Mouse (Mus musculus) hindbrain, postnatal 0 days (tissue): ENCODE results near the gene Sf3b5. TPM values are rescaled to one million over a fixed set of nuclear protein-coding genes. Genes with fewer than 3 reads are reported as not detected.
A peak's percentile ranks its signal among the peaks of the same experiment; 100 is the strongest.

Experiments used
- ATAC-seq: fragments of 200-750 bp; cut with Nextera tagmentation; 2 replicates; pipeline ENCODE4 v1.8.0; 2017; ENCODE audit warnings: mild to moderate bottlenecking, moderate TSS enrichment, moderate library complexity
- DNase-seq: peaks from one replicate; pipeline ENCODE4 v3.0.0-alpha.2; 2015; ENCODE audit warnings: low spot score
- H3K27ac ChIP-seq: fragments of 300-500 bp; sonication (generic); 2 replicates; pipeline ENCODE4 v1.5.1; 2014; ENCODE audit warnings: mild to moderate bottlenecking
- H3K27me3 ChIP-seq: fragments of 300-500 bp; sonication (generic); 2 replicates; pipeline ENCODE4 v1.6.1; 2014; ENCODE audit warnings: low read length, mixed read lengths; ENCODE audit not compliant: insufficient read depth
- H3K36me3 ChIP-seq: fragments of 300-500 bp; sonication (generic); 2 replicates; pipeline ENCODE4 v1.6.1; 2014; ENCODE audit warnings: low read length, mixed read lengths; ENCODE audit not compliant: insufficient read depth
- H3K4me1 ChIP-seq: fragments of 300-500 bp; sonication (generic); 2 replicates; pipeline ENCODE4 v1.6.1; 2014; ENCODE audit warnings: antibody characterized with exemption, low read length, mixed read lengths; ENCODE audit not compliant: insufficient read depth
- H3K4me2 ChIP-seq: fragments of 300-500 bp; sonication (generic); 2 replicates; pipeline ENCODE4 v1.6.1; 2014; ENCODE audit warnings: low read depth, mild to moderate bottlenecking, low read length, moderate library complexity, mixed read lengths
- H3K4me3 ChIP-seq: fragments of 300-500 bp; sonication (generic); 2 replicates; pipeline ENCODE4 v1.5.1; 2014; ENCODE audit warnings: low read length
- H3K9ac ChIP-seq: fragments of 300-500 bp; sonication (generic); replicated peaks from 2 replicates; pipeline ENCODE4 v1.6.1; 2014; ENCODE audit warnings: mild to moderate bottlenecking, low read length, moderate library complexity, mixed read lengths
- H3K9me3 ChIP-seq: fragments of 300-500 bp; sonication (generic); 2 replicates; pipeline ENCODE4 v1.6.1; 2016; ENCODE audit warnings: low read length, mixed read lengths
- CTCF ChIP-seq: IDR thresholded peaks from 2 replicates; pipeline ENCODE4 v1.5.1; 2016; ENCODE audit warnings: antibody characterized with exemption, control low read depth, low read depth
- WGBS: fragments of 180-500 bp; shearing (Covaris S2); extraction: QIAGEN DNeasy Blood & Tissue Kit; methylation state at CpG from one replicate; pipeline ENCODE4 v1.1.7; 2014; 5-methylcytosine and 5-hydroxymethylcytosine counted together
- polyA plus RNA-seq: library from polyadenylated mRNA; unstranded; fragments of >200 nt; fragmentation: Nextera tagmentation; extraction: Ambion mirVana; gene quantifications from 2 replicates; pipeline ENCODE4 v1.2.1, GENCODE M21; 2015
- total RNA-seq: library from RNA; depleted of rRNA; stranded (reverse); fragments of >200 nt; gene quantifications from 2 replicates; pipeline ENCODE4 v1.2.3, GENCODE M21; 2014; rRNA removed

Gene Sf3b5
- total RNA-seq (18.8 and 27.7 TPM in 2 replicates), polyA plus RNA-seq (27.6 and 28.0 TPM in 2 replicates)

GRCm38 (mm10) chr10:13005043-13005442 lies at the start of gene Sf3b5:
Gene Sf3b5, plus strand, starts transcription at chr10:13005343.
- WGBS: 91% methylated on average over 3 of the region's 3 CpGs
- Histone ChIP-seq H3K4me3 (no peak within 1 kb of the TSS), H3K4me1 (peaks cover 8% of the 10 kb centered on the region; the same call in 1 of the 2 replicates), H3K4me2 (no peak within 1 kb of the TSS), H3K36me3 (no peaks in the 10 kb centered on the region), H3K27ac (no peak within 1 kb of the TSS), H3K27me3 (no peaks in the 10 kb centered on the region), H3K9ac (no peak within 1 kb of the TSS), H3K9me3 (no peaks in the 10 kb centered on the region)
- TF ChIP-seq CTCF: no peak
- DNase-seq (no peak), ATAC-seq (no peak)

- H3K27ac ChIP-seq: no peak overlapping the region
- WGBS: 61% methylated on average over 1 of the region's 1 CpGs
- ATAC-seq (no peak), DNase-seq (no peak)
- H3K4me3 ChIP-seq: no peak overlapping the region
- no peaks in the 10 kb centered on the region for H3K9me3 ChIP-seq
- H3K36me3 ChIP-seq: no peaks in the 10 kb centered on the region
- H3K9ac ChIP-seq: no peak overlapping the region
- H3K4me2 ChIP-seq: no peak overlapping the region
- TF ChIP-seq CTCF: no peak
- H3K4me1 ChIP-seq: no peaks in the 10 kb centered on the region
- no peaks in the 10 kb centered on the region for H3K27me3 ChIP-seq
These were observed 49.3 kb upstream of the Sf3b5 start for GRCm38 (mm10) chr10:12955831-12956230.

- Histone ChIP-seq H3K4me2 (no peak overlapping the region), H3K9ac (no peak overlapping the region), H3K36me3 (no peaks in the 10 kb centered on the region), H3K4me1 (no peaks in the 10 kb centered on the region), H3K27me3 (no peaks in the 10 kb centered on the region), H3K9me3 (no peaks in the 10 kb centered on the region), H3K27ac (no peak overlapping the region), H3K4me3 (no peak overlapping the region)
- no peak for ATAC-seq
- no peak for DNase-seq
- TF ChIP-seq CTCF: no peak
- WGBS: 84% methylated on average over 4 of the region's 4 CpGs
These were observed 47.9 kb upstream of the Sf3b5 start for GRCm38 (mm10) chr10:12957271-12957670.

GRCm38 (mm10) chr10:12961546-12961945 lies 43.6 kb upstream of the Sf3b5 start:
- ATAC-seq (no peak), DNase-seq (no peak)
- no peak for TF ChIP-seq CTCF
- WGBS: 89% methylated on average over 8 of the region's 8 CpGs
- Histone ChIP-seq H3K9me3 (no peaks in the 10 kb centered on the region), H3K4me1 (0 out of 2 replicates have a peak, but pooled peaks cover 3% of the 10 kb centered on the region), H3K4me3 (no peak overlapping the region), H3K4me2 (no peak overlapping the region), H3K27me3 (no peaks in the 10 kb centered on the region), H3K27ac (no peak overlapping the region), H3K9ac (no peak overlapping the region), H3K36me3 (no peaks in the 10 kb centered on the region)

- TF ChIP-seq CTCF: no peak
- H3K4me3 ChIP-seq: no peak overlapping the region
- ATAC-seq (no peak), DNase-seq (no peak)
- H3K9ac ChIP-seq: no peak overlapping the region
- H3K27ac ChIP-seq: no peak overlapping the region
- no peak overlapping the region for H3K4me2 ChIP-seq
- no peaks in the 10 kb centered on the region for H3K36me3 ChIP-seq
- 0 out of 2 replicates have a peak, but pooled peaks cover 3% of the 10 kb centered on the region for H3K4me1 ChIP-seq
- no peaks in the 10 kb centered on the region for H3K27me3 ChIP-seq
- no peaks in the 10 kb centered on the region for H3K9me3 ChIP-seq
These were observed 42.9 kb upstream of the Sf3b5 start for GRCm38 (mm10) chr10:12962238-12962637.

GRCm38 (mm10) chr10:12963362-12964147 lies 41.6 kb upstream of the Sf3b5 start:
- no peaks in the 10 kb centered on the region for H3K36me3 ChIP-seq
- peak; percentile 16 for DNase-seq
- no peak for TF ChIP-seq CTCF
- 5% methylated on average over 29 of the region's 29 CpGs for WGBS
- no peak; the same call in 1 of the 2 replicates for ATAC-seq
- H3K4me2 ChIP-seq: peak overlapping the region; percentile 98
- H3K27ac ChIP-seq: no peak overlapping the region
- peak overlapping the region; percentile 85 for H3K4me3 ChIP-seq
- no peaks in the 10 kb centered on the region for H3K27me3 ChIP-seq
- H3K4me1 ChIP-seq: 0 out of 2 replicates have a peak, but pooled peaks cover 3% of the 10 kb centered on the region
- peak overlapping the region; percentile 56 for H3K9ac ChIP-seq
- no peaks in the 10 kb centered on the region for H3K9me3 ChIP-seq
